Mouse (Mus musculus): Measurements from ENCODE around the gene Zfp61. TPM values are rescaled to one million over a fixed set of nuclear protein-coding genes. Genes with fewer than 3 reads are reported as not detected.

The Zfp61 gene
- 1 to 10 TPM; 2.8 to 4.9 (median 3.3) TPM for total RNA-seq (2022)

DNA sequence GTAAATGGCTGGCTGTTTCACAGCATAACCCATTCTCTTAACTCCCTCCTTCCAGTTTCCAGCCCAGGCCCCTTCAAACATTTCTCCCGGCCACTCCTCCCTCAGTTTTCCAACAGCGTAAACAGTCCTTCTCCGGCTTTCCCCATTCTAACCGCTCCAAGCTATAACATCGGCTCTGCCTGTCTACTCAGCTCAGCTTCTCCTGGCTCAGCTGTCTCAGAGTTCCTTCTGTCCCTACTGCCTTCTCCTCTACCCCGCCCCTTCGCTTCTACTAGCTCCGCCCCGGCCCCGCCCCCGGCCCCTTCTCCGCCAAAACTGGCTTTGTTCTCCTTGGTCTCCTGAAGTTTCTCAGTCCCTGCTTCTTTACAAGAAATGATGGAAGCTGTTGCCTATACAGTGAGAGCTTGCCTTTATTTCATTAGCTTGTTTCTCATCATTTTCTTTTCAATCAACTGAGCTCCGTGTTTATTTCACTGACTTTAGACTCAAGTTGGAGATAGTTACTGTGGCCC lies at the start of gene Zfp61:
TSS of gene Zfp61 (minus strand) at position 462 of the 512 bp plus-strand sequence.
- DNase-seq (ENCODE audit: low spot score in 2 of 2) = no peak

- DNase-seq (ENCODE audit: low spot score in 2 of 2) = no peak
Observed at GRCm38 (mm10) chr7:24348896-24349295, 47.9 kb upstream of the Zfp61 start, which contains the start of gene Lypd5. Gene Lypd5 (plus strand): TSS chr7:24349196.

- no peak for DNase-seq (ENCODE audit: low spot score in 2 of 2)
Observed at GRCm38 (mm10) chr7:24346444-24346843, 45.4 kb upstream of the Zfp61 start.

GRCm38 (mm10) chr7:24343701-24344272 lies 42.8 kb upstream of the Zfp61 start:
- DNase-seq (ENCODE audit: low spot score in 2 of 2) = no peak

DNA sequence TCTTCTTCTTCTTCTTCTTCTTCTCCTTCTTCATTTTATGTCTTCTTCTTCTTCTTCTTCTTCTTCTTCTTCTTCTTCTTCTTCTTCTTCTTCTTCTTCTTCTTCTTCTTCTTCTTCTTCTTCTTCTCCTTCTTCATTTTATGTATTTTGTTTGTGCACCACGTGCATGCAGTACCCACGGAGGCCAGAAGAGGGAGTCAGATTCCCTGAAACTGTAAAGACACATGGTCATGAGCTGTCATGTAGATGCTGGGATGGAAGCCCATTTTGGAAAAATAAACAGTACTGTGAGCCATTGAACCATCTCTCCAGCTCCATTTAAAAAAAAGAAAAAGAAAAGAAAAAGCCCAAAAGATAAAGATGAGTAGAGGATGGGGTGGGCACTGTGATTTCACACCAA lies 37.2 kb upstream of the Zfp61 start:
- no peak for DNase-seq (ENCODE audit: low spot score in 2 of 2)

GRCm38 (mm10) chr7:24335699-24336309 lies 34.8 kb upstream of the Zfp61 start:
- DNase-seq (ENCODE audit: low spot score in 2 of 2) = peak; percentile 24 to 30

DNA sequence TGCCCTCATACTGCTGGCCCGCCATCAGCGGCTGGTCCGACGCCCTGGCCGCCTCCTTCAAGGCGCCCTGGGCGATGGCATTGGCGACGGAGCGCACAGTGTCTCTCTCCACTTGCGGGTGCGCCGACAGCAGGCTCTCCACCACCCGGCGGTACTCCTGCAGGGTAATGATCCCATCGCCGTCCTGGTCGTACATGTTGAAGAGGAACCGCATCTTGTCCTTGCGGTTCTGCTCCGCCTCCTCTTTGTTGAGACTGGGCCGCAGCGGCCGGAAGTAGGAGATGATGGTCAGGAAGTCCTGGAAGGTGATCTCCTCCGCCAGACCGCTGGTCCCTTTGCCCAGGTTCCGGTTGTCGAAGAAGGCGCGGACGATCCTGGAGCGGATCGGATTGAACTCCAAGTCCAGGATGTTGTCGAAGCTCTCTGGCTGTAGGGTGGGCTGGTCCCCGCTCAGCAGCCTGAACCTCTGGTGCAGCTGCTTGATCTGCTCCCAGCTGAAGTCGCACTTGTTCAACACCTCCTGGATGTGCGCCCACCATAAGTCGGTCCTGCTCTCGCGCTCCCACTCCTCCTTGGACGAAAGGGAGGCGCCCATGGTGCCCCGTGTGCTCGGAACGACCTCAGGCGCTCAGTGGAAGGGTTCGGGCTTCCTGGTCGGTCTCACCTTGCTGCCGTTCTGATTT lies 32.4 kb upstream of the Zfp61 start, which contains the start of gene Tescl:
TSS of gene Tescl (minus strand) at position 633 of the 683 bp plus-strand sequence.
- DNase-seq (ENCODE audit: low spot score in 2 of 2) = no peak

DNA sequence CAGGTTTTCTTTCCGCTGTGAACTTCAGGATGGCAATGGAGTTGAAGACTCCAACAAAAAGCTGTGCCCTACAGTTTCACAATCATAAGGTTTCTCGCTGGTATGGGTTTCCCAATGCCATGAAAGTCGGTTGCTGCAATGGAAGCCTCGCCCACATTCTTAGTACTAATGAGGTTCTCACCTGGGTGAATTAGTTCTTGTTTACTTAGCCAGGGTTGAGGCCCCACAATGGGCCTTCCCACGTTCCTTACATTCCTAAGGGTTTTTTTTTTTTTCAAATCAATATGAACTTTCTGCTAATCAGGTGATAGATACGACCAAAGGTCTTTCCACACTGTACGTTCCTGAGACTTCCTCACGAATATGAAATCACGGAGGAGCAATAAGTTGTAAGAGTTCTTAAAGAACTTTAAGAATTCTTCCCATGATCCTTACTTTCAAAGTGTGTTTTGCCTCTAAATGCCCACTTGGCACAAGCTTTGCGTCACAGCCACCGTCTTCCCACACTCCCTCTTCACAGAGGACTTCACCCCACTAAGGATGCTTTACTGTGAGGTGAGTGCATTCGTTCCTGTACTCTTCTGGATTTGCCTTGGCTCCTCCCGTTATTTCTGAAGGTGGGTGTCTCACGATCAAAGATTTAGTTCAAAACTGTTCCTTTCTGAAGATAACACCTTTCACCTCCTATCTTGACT lies 26.4 kb upstream of the Zfp61 start:
- no peak for DNase-seq (ENCODE audit: low spot score in 2 of 2)

GRCm38 (mm10) chr7:24326273-24327135 lies 25.5 kb upstream of the Zfp61 start:
- DNase-seq (ENCODE audit: low spot score in 2 of 2) = no peak

DNA sequence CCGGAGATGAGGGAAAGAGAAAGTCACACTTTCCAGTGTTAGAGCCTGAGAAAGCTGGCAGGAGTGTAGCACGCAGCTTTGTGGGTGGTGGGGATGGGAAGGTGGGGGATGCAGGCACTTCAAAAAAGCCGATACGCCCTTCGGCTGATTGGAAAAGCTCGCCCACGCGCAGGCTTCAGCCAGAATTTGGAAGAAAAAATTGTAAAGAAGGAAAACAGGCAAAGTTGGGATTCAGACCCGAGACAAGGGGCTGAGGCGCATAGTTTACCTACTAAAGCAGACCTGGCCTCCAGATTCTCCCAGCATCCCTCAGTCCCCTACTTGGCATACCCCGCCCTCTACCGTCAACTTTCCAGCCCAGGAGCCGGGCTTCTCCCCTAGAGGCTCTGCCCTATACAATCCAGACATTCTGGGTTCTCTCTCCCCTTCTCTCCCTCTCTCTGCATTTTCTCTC lies 24.7 kb upstream of the Zfp61 start:
- DNase-seq (ENCODE audit: low spot score in 2 of 2) = no peak

DNA sequence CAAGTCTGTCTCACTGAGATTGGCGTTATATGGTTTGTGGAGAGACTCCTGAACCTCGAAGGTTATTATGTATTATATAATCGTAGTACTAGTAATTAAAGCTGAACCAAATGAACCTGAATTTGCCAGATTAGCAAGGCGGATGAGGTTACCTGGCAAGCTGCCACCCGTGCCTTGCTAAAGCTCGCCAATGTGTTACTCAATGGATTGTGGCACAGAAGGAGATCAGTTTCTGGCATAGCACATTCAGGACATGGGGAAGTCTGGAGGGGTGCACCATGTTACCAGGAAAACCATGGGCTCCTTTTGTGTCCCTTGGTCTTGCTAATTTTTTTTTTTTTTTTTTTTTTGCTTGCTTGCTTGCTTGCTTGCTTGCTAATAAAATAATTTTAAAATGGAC lies 24.2 kb upstream of the Zfp61 start:
- no peak for DNase-seq (ENCODE audit: low spot score in 2 of 2)

GRCm38 (mm10) chr7:24322593-24322992 lies 21.6 kb upstream of the Zfp61 start:
- no peak for DNase-seq (ENCODE audit: low spot score in 2 of 2)

DNA sequence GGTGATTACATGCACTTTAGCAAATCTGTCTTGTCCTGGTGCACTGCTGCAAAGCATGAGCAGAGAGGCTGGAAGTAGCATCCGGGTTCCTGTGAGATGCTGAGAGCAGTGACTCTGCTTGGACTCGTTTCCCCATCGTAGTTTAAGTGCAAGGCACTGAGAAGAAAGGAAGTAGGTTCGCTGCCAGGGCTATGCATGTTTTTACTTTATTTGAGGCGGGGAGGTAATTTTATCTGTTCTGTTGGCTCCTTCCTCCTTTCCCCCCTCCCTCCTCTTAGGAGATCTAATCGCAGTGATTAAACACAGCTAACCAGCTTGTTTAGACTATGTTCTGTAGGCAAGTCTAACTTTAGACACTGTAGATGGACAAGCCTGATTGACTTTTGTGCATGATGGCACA lies 17.9 kb upstream of the Zfp61 start:
- DNase-seq (ENCODE audit: low spot score in 2 of 2) = no peak

GRCm38 (mm10) chr7:24316567-24317092 lies 15.6 kb upstream of the Zfp61 start, which contains the start of gene Zfp94:
Gene Zfp94 (minus strand): TSS chr7:24316666.
- peak; percentile 87 to 92 for DNase-seq (ENCODE audit: low spot score in 2 of 2)

DNA sequence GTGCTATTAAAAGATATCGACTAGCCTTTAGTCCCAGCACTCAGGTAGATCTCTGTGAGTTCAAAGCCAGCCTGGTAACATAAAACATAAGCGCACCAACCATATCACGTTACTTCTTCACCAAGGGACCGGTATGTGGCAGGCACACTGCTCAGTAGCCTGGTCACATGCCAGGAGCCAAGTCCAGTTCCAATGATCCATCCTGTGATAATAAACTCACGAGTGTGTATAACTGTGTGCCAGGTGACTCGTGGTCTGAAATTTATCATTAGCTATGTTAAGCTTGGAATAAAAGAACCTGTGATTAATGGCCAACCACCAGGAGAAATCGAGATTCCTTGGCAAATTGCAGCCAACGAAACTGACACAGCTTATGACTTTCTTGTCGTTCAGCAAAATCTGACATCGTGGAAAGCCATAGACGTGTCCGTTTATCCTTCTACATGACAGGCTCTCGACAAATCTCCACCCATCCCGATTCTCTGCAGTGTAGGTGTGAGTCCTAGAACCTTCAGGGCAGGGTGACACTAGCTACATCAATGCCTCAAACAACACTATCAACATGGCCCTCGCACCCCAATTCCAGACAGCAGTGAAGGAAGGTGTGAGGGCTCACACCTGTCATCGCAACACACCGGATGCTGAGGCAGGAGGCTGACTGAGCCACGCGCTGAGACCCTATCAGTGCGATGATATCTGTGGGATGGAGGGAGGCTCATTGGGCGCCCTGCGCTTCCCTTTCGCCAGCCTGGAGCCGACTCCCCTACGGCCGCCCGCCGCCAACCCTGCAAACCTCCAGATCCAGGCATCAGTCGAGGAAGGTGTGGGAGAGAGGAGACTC lies 14.9 kb upstream of the Zfp61 start:
- DNase-seq (ENCODE audit: low spot score in 2 of 2) = no peak

DNA sequence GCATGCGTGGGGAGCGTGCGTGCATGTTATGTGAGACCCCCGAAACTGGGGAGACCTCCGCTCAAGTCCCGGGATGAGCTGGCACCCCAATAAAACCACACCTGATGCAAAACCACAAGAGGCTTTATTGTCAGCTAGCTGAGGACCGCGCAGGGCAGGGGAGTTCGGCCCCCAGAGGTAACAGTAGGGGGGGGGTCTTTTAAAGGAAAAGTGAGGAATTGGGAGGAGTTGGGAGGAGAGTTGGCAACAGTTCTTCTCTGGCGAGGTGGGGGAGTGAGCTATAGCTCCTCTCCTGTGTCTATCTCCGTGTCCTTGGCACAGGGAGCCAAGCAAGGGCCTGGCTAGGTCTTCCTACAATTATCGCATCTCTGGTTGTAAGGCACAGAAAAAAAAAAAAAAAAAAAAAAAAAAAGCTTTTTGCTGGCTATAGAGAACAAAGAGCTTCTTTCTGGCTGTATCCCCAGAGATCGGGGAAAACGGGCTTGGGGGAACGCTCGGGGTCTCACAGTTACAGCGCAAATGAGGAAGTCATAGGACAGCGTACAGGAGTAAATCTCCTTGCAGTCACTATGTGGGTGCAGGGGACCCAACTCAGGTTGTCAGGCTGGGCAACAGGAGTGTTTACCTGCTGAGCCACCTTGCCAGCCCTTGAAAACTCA lies 1.1 kb downstream of the Zfp61 start:
- no peak for DNase-seq (ENCODE audit: low spot score in 2 of 2)

DNA sequence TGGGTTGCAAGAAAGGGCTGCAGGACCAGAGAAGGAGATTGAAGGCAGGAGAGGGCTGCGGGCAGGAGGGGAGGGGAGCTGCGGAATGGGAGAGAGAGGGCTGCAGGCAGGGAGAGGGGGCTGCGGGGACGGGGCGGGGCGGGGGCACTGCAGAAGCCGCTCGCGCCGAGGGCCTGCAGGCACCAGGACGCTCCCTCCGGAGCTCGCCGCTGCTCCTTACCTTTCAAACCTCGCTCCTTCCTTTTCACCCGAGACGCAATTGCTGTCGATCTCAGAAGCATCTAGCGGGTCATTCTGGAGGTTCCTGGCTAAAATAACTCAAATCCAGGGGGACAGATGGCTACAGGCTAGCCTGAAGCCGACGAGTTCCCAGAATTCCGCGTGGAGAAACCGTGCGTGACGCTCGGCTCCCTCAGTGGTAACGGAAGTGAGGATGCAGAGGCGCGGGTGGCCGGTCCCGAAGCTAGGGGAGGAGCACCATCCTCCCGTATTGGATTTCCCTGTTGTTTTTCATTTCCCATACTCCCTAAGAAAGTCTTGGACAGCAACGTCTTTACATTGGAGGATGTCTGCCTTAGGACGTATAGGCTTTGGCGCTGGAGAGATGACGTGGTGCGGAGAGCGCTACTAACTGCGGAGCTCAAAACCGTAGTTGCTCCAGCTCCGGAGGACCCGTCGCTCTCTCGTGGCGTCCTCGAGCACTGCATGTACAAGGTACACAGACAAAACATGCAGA lies 1.9 kb downstream of the Zfp61 start:
- peak; percentile 29 to 50 for DNase-seq (ENCODE audit: low spot score in 2 of 2)

- DNase-seq (ENCODE audit: low spot score in 2 of 2) = no peak
Observed at GRCm38 (mm10) chr7:24298635-24298972, 2.4 kb downstream of the Zfp61 start.

Data from gastrocnemius, adult 8-10 months (tissue).